Mouse (Mus musculus) liver, postnatal 0 days (tissue): ENCODE measurements around the gene Npcd. TPM values are rescaled to one million over a fixed set of nuclear protein-coding genes. Genes with fewer than 3 reads are reported as not detected.

ENCODE experiments used
- ATAC-seq: fragments of 200-750 bp; cut with Nextera tagmentation; 2 replicates; pipeline ENCODE4 v1.8.0; 2017; ENCODE audit warnings: mild to moderate bottlenecking, moderate library complexity
- DNase-seq: peaks from one replicate; pipeline ENCODE4 v3.0.0-alpha.2; 2016
- H3K27ac ChIP-seq: fragments of 300-500 bp; sonication (generic); 2 replicates; pipeline ENCODE4 v1.5.1; 2014; ENCODE audit warnings: antibody characterized with exemption, moderate library complexity, mild to moderate bottlenecking, low read depth
- H3K27me3 ChIP-seq: fragments of 300-500 bp; sonication (generic); 2 replicates; pipeline ENCODE4 v1.6.1; 2014; ENCODE audit warnings: low read length, control low read depth, mixed read lengths; ENCODE audit not compliant: insufficient read depth
- H3K36me3 ChIP-seq: fragments of 300-500 bp; sonication (generic); replicated peaks from 2 replicates; pipeline ENCODE4 v1.6.1; 2014; ENCODE audit warnings: mild to moderate bottlenecking, control low read depth, low read length, moderate library complexity, mixed read lengths; ENCODE audit not compliant: insufficient read depth
- H3K4me1 ChIP-seq: fragments of 300-500 bp; sonication (generic); 2 replicates; pipeline ENCODE4 v1.6.1; 2014; ENCODE audit warnings: antibody characterized with exemption, mild to moderate bottlenecking, control low read depth; ENCODE audit not compliant: insufficient read depth
- H3K4me2 ChIP-seq: fragments of 300-500 bp; sonication (generic); 2 replicates; pipeline ENCODE4 v1.6.1; 2014; ENCODE audit warnings: low read depth, mild to moderate bottlenecking, low read length, moderate library complexity, mixed read lengths
- H3K4me3 ChIP-seq: fragments of 300-500 bp; sonication (generic); 2 replicates; pipeline ENCODE4 v1.5.1; 2014; ENCODE audit warnings: low read depth, low read length
- H3K9ac ChIP-seq: fragments of 300-500 bp; sonication (generic); replicated peaks from 2 replicates; pipeline ENCODE4 v1.6.1; 2014; ENCODE audit warnings: mild to moderate bottlenecking, moderate library complexity
- H3K9me3 ChIP-seq: fragments of 300-500 bp; sonication (generic); 2 replicates; pipeline ENCODE4 v1.6.1; 2016; ENCODE audit warnings: mild to moderate bottlenecking, control low read depth, low read length, mixed read lengths
- CTCF ChIP-seq: sonication (generic); IDR thresholded peaks from 2 replicates; pipeline ENCODE4 v1.5.1; 2016; ENCODE audit warnings: antibody characterized with exemption, low read depth
- EP300 ChIP-seq: IDR thresholded peaks from 2 replicates; pipeline ENCODE4 v1.6.1; 2016; ENCODE audit warnings: antibody characterized with exemption, low read depth, mild to moderate bottlenecking
- WGBS: fragments of 180-500 bp; shearing (Covaris S2); extraction: QIAGEN DNeasy Blood & Tissue Kit; methylation state at CpG from one replicate; pipeline ENCODE4 v1.1.7; 2014; ENCODE audit not compliant: insufficient replicate concordance; 5-methylcytosine and 5-hydroxymethylcytosine counted together
- polyA plus RNA-seq: library from polyadenylated mRNA; unstranded; fragments of >200 nt; fragmentation: Nextera tagmentation; extraction: Ambion mirVana; gene quantifications from 2 replicates; pipeline ENCODE4 v1.2.1, GENCODE M21; 2015

Gene Npcd
- polyA plus RNA-seq, 1 experiment from 2014 or later, result not detected

DNA sequence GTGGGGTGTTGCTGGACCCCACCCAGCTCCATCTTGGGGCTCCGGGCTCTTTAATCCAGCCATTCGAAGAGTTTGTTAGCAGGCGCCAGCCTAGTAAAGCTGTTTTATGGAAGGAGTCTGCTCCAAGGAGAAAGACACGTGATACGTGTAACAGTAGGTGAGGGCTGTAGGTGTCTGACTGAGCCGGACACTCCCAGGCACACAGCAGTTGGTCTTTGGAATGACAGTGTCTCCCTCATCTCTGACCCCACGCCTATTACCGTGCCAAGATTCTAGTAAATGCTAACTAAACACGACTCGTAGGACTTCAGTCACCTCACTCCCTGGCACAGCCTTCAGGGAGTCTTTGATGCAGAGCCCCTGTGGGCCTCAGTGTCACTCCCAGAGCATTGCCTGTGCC is 88.7 kb downstream of the Npcd start:
- no peaks in the 10 kb centered on the region for H3K36me3 ChIP-seq
- no peak overlapping the region for H3K4me3 ChIP-seq
- H3K4me1 ChIP-seq, result peaks cover 14% of the 10 kb centered on the region
- TF ChIP-seq CTCF (no peak), EP300 (no peak)
- H3K9ac ChIP-seq, result no peak overlapping the region
- H3K27ac ChIP-seq, result no peak overlapping the region
- 86% methylated on average over 10 of the region's 10 CpGs for WGBS
- ATAC-seq, result no peak
- no peak overlapping the region for H3K4me2 ChIP-seq
- DNase-seq, result no peak
- H3K27me3 ChIP-seq, result no peaks in the 10 kb centered on the region
- no peaks in the 10 kb centered on the region for H3K9me3 ChIP-seq

GRCm38 (mm10) chr15:79744742-79745141 is 89.3 kb downstream of the Npcd start:
- H3K9me3 ChIP-seq, result no peaks in the 10 kb centered on the region
- DNase-seq, result no peak
- H3K4me3 ChIP-seq, result no peak overlapping the region
- 78% methylated on average over 8 of the region's 8 CpGs for WGBS
- H3K36me3 ChIP-seq, result 0 out of 2 replicates have a peak, but pooled peaks cover 5% of the 10 kb centered on the region
- H3K9ac ChIP-seq, result no peak overlapping the region
- no peak for ATAC-seq
- H3K4me1 ChIP-seq, result peaks cover 19% of the 10 kb centered on the region
- no peak overlapping the region for H3K27ac ChIP-seq
- no peak overlapping the region for H3K4me2 ChIP-seq
- no peaks in the 10 kb centered on the region for H3K27me3 ChIP-seq
- TF ChIP-seq EP300, result no peak
- no peak for TF ChIP-seq CTCF

DNA sequence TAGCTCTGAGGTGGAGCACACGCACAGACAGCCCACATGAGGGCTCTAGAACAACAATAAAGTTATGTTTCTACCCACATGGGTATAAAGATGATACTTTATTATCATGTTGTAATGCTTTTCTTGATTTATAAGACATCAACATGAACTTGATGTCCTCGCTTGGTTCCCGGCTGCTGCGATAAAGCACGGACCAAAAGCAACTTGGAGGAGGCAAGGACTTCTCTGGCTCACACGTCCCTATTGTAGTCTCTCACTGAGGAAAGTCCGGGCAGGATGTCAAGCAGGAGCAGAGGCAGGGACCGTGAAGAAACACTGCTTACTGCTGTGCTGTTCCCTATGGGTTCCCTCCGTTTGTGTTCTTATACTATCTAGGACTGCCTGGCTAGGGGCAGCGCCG is 90.0 kb downstream of the Npcd start:
- 88% methylated on average over 11 of the region's 11 CpGs for WGBS
- no peak for ATAC-seq
- Histone ChIP-seq H3K27me3 (no peaks in the 10 kb centered on the region), H3K4me3 (no peak overlapping the region), H3K36me3 (peaks cover 12% of the 10 kb centered on the region), H3K4me1 (peaks cover 22% of the 10 kb centered on the region), H3K27ac (no peak overlapping the region), H3K9ac (no peak overlapping the region), H3K4me2 (no peak overlapping the region), H3K9me3 (no peaks in the 10 kb centered on the region)
- TF ChIP-seq CTCF (no peak), EP300 (no peak)
- no peak for DNase-seq

DNA sequence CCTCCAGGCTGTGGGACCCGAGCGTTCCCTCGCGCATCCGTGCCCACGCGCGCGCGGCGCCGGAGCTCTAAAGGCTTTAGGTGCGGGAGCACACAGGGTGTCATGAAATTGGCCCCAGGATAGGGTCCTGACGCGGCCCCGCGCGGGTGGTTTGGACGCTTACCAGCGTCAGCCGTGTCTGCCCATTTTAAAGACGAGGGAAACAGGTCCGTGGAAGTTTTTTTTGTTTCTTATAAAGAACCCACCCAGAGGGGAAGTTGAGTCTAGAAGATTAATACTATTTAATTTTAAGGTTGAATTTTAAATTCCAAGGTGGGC is 91.4 kb downstream of the Npcd start:
- H3K9me3 ChIP-seq, result no peaks in the 10 kb centered on the region
- no peak for TF ChIP-seq EP300
- ATAC-seq, result peak; percentile 1; the same call in 1 of the 2 replicates
- H3K36me3 ChIP-seq, result peaks cover 25% of the 10 kb centered on the region
- peak overlapping the region; percentile 96 for H3K4me3 ChIP-seq
- no peaks in the 10 kb centered on the region for H3K27me3 ChIP-seq
- 0% methylated on average over 23 of the region's 23 CpGs for WGBS
- H3K27ac ChIP-seq, result peak overlapping the region; percentile 93
- H3K4me2 ChIP-seq, result peak overlapping the region; percentile 97
- H3K4me1 ChIP-seq, result peaks cover 22% of the 10 kb centered on the region
- peak overlapping the region; percentile 98 for H3K9ac ChIP-seq
- no peak for DNase-seq

DNA sequence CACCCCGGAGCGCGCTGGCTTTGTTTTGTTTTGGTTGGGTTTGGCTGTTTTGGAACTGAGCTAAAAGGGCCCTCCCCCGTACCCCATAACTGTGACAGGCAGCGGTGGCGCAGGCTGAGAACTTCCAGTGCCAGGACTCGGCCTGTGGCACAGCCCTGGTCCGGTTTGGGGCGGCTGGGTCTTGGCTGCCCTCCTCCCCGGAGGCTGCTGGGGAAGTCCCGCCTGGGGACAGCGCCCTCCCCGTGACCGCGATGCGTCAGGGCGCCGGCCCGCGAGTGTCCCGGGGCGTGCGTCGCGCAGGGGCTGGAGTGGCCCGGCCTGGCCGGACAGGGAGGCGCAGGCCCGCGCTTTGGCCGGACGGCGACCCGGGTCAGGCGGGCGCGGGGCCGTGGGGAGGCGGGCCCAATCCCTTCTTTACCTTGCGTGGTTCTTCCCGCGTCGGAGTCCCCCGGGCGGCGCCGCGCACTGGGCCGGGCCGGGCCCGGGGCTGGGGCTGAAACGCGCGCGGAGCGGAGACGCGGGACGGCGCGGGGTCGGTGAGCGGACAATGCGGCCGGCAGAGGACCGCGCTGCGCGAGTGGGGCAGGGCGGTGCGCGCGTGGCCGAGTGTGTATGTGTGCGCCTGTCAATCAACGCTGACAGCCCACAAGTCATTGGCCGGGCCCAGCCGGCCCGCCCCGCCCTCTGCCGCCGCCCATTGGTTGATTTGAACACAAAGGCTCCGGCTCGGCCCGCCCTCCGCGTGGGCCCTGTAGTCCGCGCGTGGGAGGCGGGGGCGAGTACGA is 91.9 kb downstream of the Npcd start, which contains the start of gene Sun2:
Gene Sun2, minus strand, starts transcription at position 616 of the 785 bp plus-strand sequence.
- H3K9ac ChIP-seq, result peak within 1 kb of the TSS; percentile 98
- peak within 1 kb of the TSS; percentile 96 for H3K4me3 ChIP-seq
- DNase-seq (peak; percentile 94), ATAC-seq (peak; percentile 89)
- peak within 1 kb of the TSS; percentile 97 for H3K4me2 ChIP-seq
- peaks cover 31% of the 10 kb centered on the region for H3K36me3 ChIP-seq
- under 1% methylated on average over 85 of the region's 93 CpGs for WGBS
- peak within 1 kb of the TSS; percentile 93 for H3K27ac ChIP-seq
- TF ChIP-seq CTCF (no peak), EP300 (no peak)
- peaks cover 22% of the 10 kb centered on the region for H3K4me1 ChIP-seq
- H3K27me3 ChIP-seq, result no peaks in the 10 kb centered on the region
- H3K9me3 ChIP-seq, result no peaks in the 10 kb centered on the region

GRCm38 (mm10) chr15:79741173-79741858 is 92.7 kb downstream of the Npcd start:
- peak overlapping the region; percentile 93 for H3K27ac ChIP-seq
- WGBS, result 5% methylated on average over 14 of the region's 14 CpGs
- no peaks in the 10 kb centered on the region for H3K9me3 ChIP-seq
- H3K4me2 ChIP-seq, result peak overlapping the region; percentile 97
- H3K9ac ChIP-seq, result peak overlapping the region; percentile 98
- peak overlapping the region; percentile 96 for H3K4me3 ChIP-seq
- DNase-seq (peak; percentile 60), ATAC-seq (peak; percentile 29)
- TF ChIP-seq CTCF (peak; percentile 3; the same call in 1 of the 2 replicates), EP300 (no peak; the same call in 1 of the 2 replicates)
- H3K4me1 ChIP-seq, result peaks cover 22% of the 10 kb centered on the region
- peaks cover 39% of the 10 kb centered on the region for H3K36me3 ChIP-seq
- H3K27me3 ChIP-seq, result no peaks in the 10 kb centered on the region
